Mouse (Mus musculus): ENCODE measurements around the gene Clip4. TPM values are rescaled to one million over a fixed set of nuclear protein-coding genes. Genes with fewer than 3 reads are reported as not detected.

Clip4 gene
- total and polyA plus RNA-seq, 3 experiments: 0.23 TPM; not detected in 2

GRCm38 (mm10) chr17:71881369-71881768, 113.1 kb downstream of the Clip4 start:
- Histone ChIP-seq H3K9me3 (replicated peaks; ENCODE audit: low read length) (peaks cover 3% of the 10 kb centered on the region), H3K27ac (ENCODE audit: insufficient read depth, low read depth) (no peak overlapping the region), H3K4me1 (ENCODE audit: control insufficient read depth in 1 of 2, insufficient read depth in 2 of 2) (no peaks in the 10 kb centered on the region), H3K4me2 (ENCODE audit: insufficient read depth, low read depth, poor library complexity, severe bottlenecking) (no peak overlapping the region), H3K9ac (ENCODE audit: insufficient read depth, low read depth) (no peak overlapping the region), H3K4me3 (replicated peaks in 1 of 3; ENCODE audit: low read depth in 2 of 3, low read length in 2 of 3, poor library complexity in 1 of 3) (no peak overlapping the region), H3K27me3 (replicated peaks) (no peaks in the 10 kb centered on the region), H3K36me3 (replicated peaks in 1 of 2; ENCODE audit: control insufficient read depth in 1 of 2, insufficient read depth in 1 of 2, low read length in 1 of 2) (no peaks in the 10 kb centered on the region), H3K79me2 (replicated peaks; ENCODE audit: control insufficient read depth, extremely low read depth, insufficient read depth, poor library complexity, severe bottlenecking) (no peaks in the 10 kb centered on the region)
- DNase-seq (ENCODE audit: extremely low read depth): no peak
- in situ Hi-C loops (cut with MboI; ENCODE audit: low pct_ligation_motif_present, low pct_unique_long_range_greater_than_20kb, low sequenced_read_pairs): no loop called here
- dilution Hi-C loops (cut with MboI; ENCODE audit: extremely low pct_ligation_motif_present, extremely low pct_unique_long_range_greater_than_20kb, low sequenced_read_pairs): no loop called here
- TF ChIP-seq PAX5 (IDR thresholded peaks at IDR 0.05; ENCODE audit: low read length) (no peak), ELF1 (IDR thresholded peaks at IDR 0.05; ENCODE audit: low read depth, low read length) (no peak), POLR2A (IDR thresholded peaks at IDR 0.05; ENCODE audit: low read depth, low read length) (no peak), KAT2A (IDR thresholded peaks at IDR 0.05; ENCODE audit: insufficient replicate concordance, low read length) (no peak), NRF1 (IDR thresholded peaks at IDR 0.05; ENCODE audit: low read depth, low read length) (no peak), MXI1 (IDR thresholded peaks at IDR 0.05; ENCODE audit: low read depth, low read length) (no peak), ZKSCAN1 (IDR thresholded peaks at IDR 0.05; ENCODE audit: borderline replicate concordance, low read depth, low read length) (no peak), BHLHE40 (IDR thresholded peaks at IDR 0.05; ENCODE audit: low read depth, low read length) (no peak), HCFC1 (IDR thresholded peaks at IDR 0.05; ENCODE audit: low read depth, low read length) (no peak), MEF2A (IDR thresholded peaks at IDR 0.05; ENCODE audit: borderline replicate concordance, low read depth, low read length) (no peak), USF1 (IDR thresholded peaks at IDR 0.05; ENCODE audit: low read depth, low read length) (no peak), POLR2AphosphoS2 (IDR thresholded peaks at IDR 0.05; ENCODE audit: low read depth, low read length) (no peak)

- in situ Hi-C loops (cut with MboI; ENCODE audit: low pct_ligation_motif_present, low pct_unique_long_range_greater_than_20kb, low sequenced_read_pairs): no loop called here
- peak; percentile 39 for DNase-seq (ENCODE audit: extremely low read depth)
Observed at GRCm38 (mm10) chr17:71909107-71909506, 140.8 kb downstream of the Clip4 start.

More at GRCm38 (mm10) chr17:71909107-71909506, 140.8 kb downstream of the Clip4 start:
- H3K9me3 ChIP-seq (replicated peaks; ENCODE audit: low read length): no peaks in the 10 kb centered on the region
- H3K27ac ChIP-seq (ENCODE audit: insufficient read depth, low read depth): no peak overlapping the region
- no peak overlapping the region for H3K4me2 ChIP-seq (ENCODE audit: insufficient read depth, low read depth, poor library complexity, severe bottlenecking)
- no peak overlapping the region for H3K4me3 ChIP-seq (replicated peaks in 1 of 3; ENCODE audit: low read depth in 2 of 3, low read length in 2 of 3, poor library complexity in 1 of 3)
- H3K36me3 ChIP-seq (replicated peaks in 1 of 2; ENCODE audit: control insufficient read depth in 1 of 2, insufficient read depth in 1 of 2, low read length in 1 of 2): no peaks in the 10 kb centered on the region
- dilution Hi-C loops (cut with MboI; ENCODE audit: extremely low pct_ligation_motif_present, extremely low pct_unique_long_range_greater_than_20kb, low sequenced_read_pairs): no loop called here
- TF ChIP-seq RAD21 (IDR thresholded peaks at IDR 0.05; ENCODE audit: low read depth, low read length): peak; percentile 57
- no peak for TF ChIP-seq MAZ (IDR thresholded peaks at IDR 0.05; ENCODE audit: low read depth, low read length)
- TF ChIP-seq RCOR1 (conservative IDR thresholded peaks at IDR 0.05; ENCODE audit: low read depth, low read length): no peak
- TF ChIP-seq E2F4 (IDR thresholded peaks at IDR 0.05; ENCODE audit: insufficient replicate concordance, low read depth, low read length): no peak
- TF ChIP-seq SMC3 (IDR thresholded peaks at IDR 0.05; ENCODE audit: low read depth, low read length): peak; percentile 73
- no peak for TF ChIP-seq SIN3A (IDR thresholded peaks at IDR 0.05; ENCODE audit: low read length)
- no peak for TF ChIP-seq ETS1 (conservative IDR thresholded peaks at IDR 0.05; ENCODE audit: low read depth, low read length)
- no peak for TF ChIP-seq MYC (IDR thresholded peaks at IDR 0.05; ENCODE audit: low read depth, low read length)
- TF ChIP-seq BHLHE40 (IDR thresholded peaks at IDR 0.05; ENCODE audit: low read depth, low read length): no peak
- no peak for TF ChIP-seq MXI1 (IDR thresholded peaks at IDR 0.05; ENCODE audit: low read depth, low read length)
- no peak for TF ChIP-seq ZNF384 (IDR thresholded peaks at IDR 0.05; ENCODE audit: low read depth, low read length)
- no peak for TF ChIP-seq NRF1 (IDR thresholded peaks at IDR 0.05; ENCODE audit: low read depth, low read length)
- no peak for TF ChIP-seq ZMIZ1 (IDR thresholded peaks at IDR 0.05; ENCODE audit: low read depth, low read length)
- TF ChIP-seq HCFC1 (IDR thresholded peaks at IDR 0.05; ENCODE audit: low read depth, low read length): no peak
- TF ChIP-seq POLR2A (IDR thresholded peaks at IDR 0.05; ENCODE audit: low read depth, low read length): no peak
- peak; percentile 39 to 77; a peak in 3 of 4 replicates for TF ChIP-seq CTCF (conservative IDR thresholded peaks at IDR 0.05 in 1 of 2, IDR thresholded peaks at IDR 0.05 in 1 of 2; ENCODE audit: low read depth in 2 of 2, low read length in 2 of 2)
- TF ChIP-seq USF1 (IDR thresholded peaks at IDR 0.05; ENCODE audit: low read depth, low read length): no peak
- no peak for TF ChIP-seq NELFE (IDR thresholded peaks at IDR 0.05; ENCODE audit: low read depth, low read length)
- H3K9ac ChIP-seq (ENCODE audit: insufficient read depth, low read depth): no peak overlapping the region
- H3K27me3 ChIP-seq (replicated peaks): no peaks in the 10 kb centered on the region
- H3K79me2 ChIP-seq (replicated peaks; ENCODE audit: control insufficient read depth, extremely low read depth, insufficient read depth, poor library complexity, severe bottlenecking): no peaks in the 10 kb centered on the region
- peaks cover 0 to 3% of the 10 kb centered on the region in 2 experiments; a peak in 1 of 4 replicates for H3K4me1 ChIP-seq (ENCODE audit: control insufficient read depth in 1 of 2, insufficient read depth in 2 of 2)

Data from CH12.LX (cell line).